ENCODE assay signal across 8 mouse cellular contexts in genomic region chr19:46760375-46761160, GRCm38 (mm10). TPM values are rescaled to one million over a fixed set of nuclear protein-coding genes. Genes with fewer than 3 reads are reported as not detected.
DNase-seq lines count a peak whose midpoint lies in the region; ATAC-seq and TF ChIP-seq lines count a peak whose summit lies in the region.

No protein-coding gene starts in this region.

- WGBS in heart, embryonic 13.5 days: 16% methylated on average over 29 of the region's 29 CpGs
- WGBS in liver, embryonic 13.5 days (ENCODE audit: insufficient replicate concordance): 18% methylated on average over 29 of the region's 29 CpGs
- 18% methylated on average over 29 of the region's 29 CpGs for WGBS in stomach, embryonic 14.5 days

- DNase-seq in adrenal gland, postnatal 4 days (ENCODE audit: low spot score in 2 of 2): peak; percentile 73 to 74
- peak; percentile 92 for DNase-seq in kidney, postnatal 14 days
- DNase-seq in liver, embryonic 13.5 days: peak; percentile 75
- DNase-seq in natural killer cell, adult 2 months (ENCODE audit: low spot score in 2 of 2): peak; percentile 85 to 90

- H3K27ac ChIP-seq in heart, embryonic 13.5 days (replicated peaks): peak overlapping the region; percentile 63; the same call in 1 of the 2 replicates
- peak overlapping the region; percentile 81 for H3K27ac ChIP-seq in liver, embryonic 13.5 days
- no peak overlapping the region for H3K27ac ChIP-seq in stomach, embryonic 14.5 days (ENCODE audit: low read length)

- no peaks in the 10 kb centered on the region for H3K79me3 ChIP-seq in C2C12 (ENCODE audit: low read depth)

- H3K4me1 ChIP-seq in heart, embryonic 13.5 days: peaks cover 29% of the 10 kb centered on the region
- H3K4me1 ChIP-seq in liver, embryonic 13.5 days (replicated peaks): peaks cover 40% of the 10 kb centered on the region
- peaks cover 12% of the 10 kb centered on the region; the same call in 1 of the 2 replicates for H3K4me1 ChIP-seq in stomach, embryonic 14.5 days (ENCODE audit: control insufficient read depth, insufficient read depth, low read length)

- H3ac ChIP-seq in C2C12 (ENCODE audit: control insufficient read depth, insufficient read length, low read depth): no peak overlapping the region

- ATAC-seq in erythroblast, adult 5-6 weeks (replicated peaks; ENCODE audit: low FRiP score, poor library complexity, severe bottlenecking): peak; percentile 50
- peak; percentile 30; the same call in 1 of the 2 replicates for ATAC-seq in heart, embryonic 13.5 days (ENCODE audit: extremely low read depth, insufficient number of reproducible peaks, low FRiP score, low TSS enrichment)
- ATAC-seq in liver, embryonic 13.5 days (ENCODE audit: low read depth): peak; percentile 56
- peak; percentile 54; the same call in 1 of the 2 replicates for ATAC-seq in stomach, embryonic 14.5 days (ENCODE audit: insufficient number of reproducible peaks, insufficient read depth, low FRiP score, low read depth)

- peaks cover 7% of the 10 kb centered on the region for H3K79me2 ChIP-seq in C2C12 (ENCODE audit: control insufficient read depth, insufficient read depth)

- no peak overlapping the region for H3K4me3 ChIP-seq in C2C12 (ENCODE audit: insufficient read depth, poor library complexity, severe bottlenecking)
- peak overlapping the region; percentile 83 for H3K4me3 ChIP-seq in heart, embryonic 13.5 days
- peak overlapping the region; percentile 96 for H3K4me3 ChIP-seq in liver, embryonic 13.5 days (replicated peaks)
- H3K4me3 ChIP-seq in stomach, embryonic 14.5 days (ENCODE audit: low read depth, low read length): peak overlapping the region; percentile 63

- H3K36me3 ChIP-seq in C2C12 (ENCODE audit: control insufficient read depth, insufficient read depth): no peaks in the 10 kb centered on the region
- H3K36me3 ChIP-seq in heart, embryonic 13.5 days: no peaks in the 10 kb centered on the region
- no peaks in the 10 kb centered on the region for H3K36me3 ChIP-seq in liver, embryonic 13.5 days
- no peaks in the 10 kb centered on the region for H3K36me3 ChIP-seq in stomach, embryonic 14.5 days (ENCODE audit: control insufficient read depth, insufficient read depth, low read length)

- TF ChIP-seq CTCF in C2C12 (IDR thresholded peaks at IDR 0.05; ENCODE audit: control insufficient read depth, insufficient read depth, insufficient read length): peak; percentile 96

- H3K9ac ChIP-seq in heart, embryonic 13.5 days: peak overlapping the region; percentile 63; the same call in 1 of the 2 replicates
- H3K9ac ChIP-seq in liver, embryonic 13.5 days: peak overlapping the region; percentile 58
- H3K9ac ChIP-seq in stomach, embryonic 14.5 days (replicated peaks; ENCODE audit: low read depth, low read length): no peak overlapping the region

- H3K27me3 ChIP-seq in C2C12 (ENCODE audit: control insufficient read depth, insufficient read depth, insufficient read length): no peaks in the 10 kb centered on the region
- peaks cover 21% of the 10 kb centered on the region; the same call in 1 of the 2 replicates for H3K27me3 ChIP-seq in heart, embryonic 13.5 days (replicated peaks)
- H3K27me3 ChIP-seq in liver, embryonic 13.5 days: peaks cover 57% of the 10 kb centered on the region
- H3K27me3 ChIP-seq in stomach, embryonic 14.5 days (ENCODE audit: control insufficient read depth, insufficient read depth, low read length): no peaks in the 10 kb centered on the region

- H3K9me3 ChIP-seq in heart, embryonic 13.5 days: no peaks in the 10 kb centered on the region
- no peaks in the 10 kb centered on the region for H3K9me3 ChIP-seq in liver, embryonic 13.5 days (replicated peaks)
- no peaks in the 10 kb centered on the region for H3K9me3 ChIP-seq in stomach, embryonic 14.5 days (ENCODE audit: control insufficient read depth, low read depth, low read length)

- H3K4me2 ChIP-seq in heart, embryonic 13.5 days: peak overlapping the region; percentile 100
- H3K4me2 ChIP-seq in liver, embryonic 13.5 days: peak overlapping the region; percentile 100
- H3K4me2 ChIP-seq in stomach, embryonic 14.5 days (replicated peaks; ENCODE audit: low read depth, low read length): peak overlapping the region; percentile 100

TF ChIP-seq in C2C12, 6 proteins besides CTCF, POLR2A, EP300 and RAD21:
- TF ChIP-seq CEBPB (IDR thresholded peaks at IDR 0.05; ENCODE audit: low read depth): no peak
- TF ChIP-seq MYOD1 (IDR thresholded peaks at IDR 0.05; ENCODE audit: control insufficient read depth, insufficient read length, low read depth): no peak
- TF ChIP-seq FOSL1 (IDR thresholded peaks at IDR 0.05; ENCODE audit: insufficient read depth, low read length, poor library complexity, severe bottlenecking): no peak
- TF ChIP-seq MAX (IDR thresholded peaks at IDR 0.05): no peak
- TF ChIP-seq USF1 (IDR thresholded peaks at IDR 0.05; ENCODE audit: low read depth): no peak
- no peak for TF ChIP-seq MYOG (IDR thresholded peaks at IDR 0.05; ENCODE audit: control insufficient read depth, extremely low read depth, insufficient read length)

RNA-seq across cellular contexts. Expression of gene Cnnm2, which starts 0.8 kb away (rescaled TPM):
- 4.1 TPM for polyA plus RNA-seq in C2C12 (2012; fragmentation: generic; extraction: Trizol)
- 10 to 100 TPM; 13.9 to 15.0 TPM for total RNA-seq in adrenal gland, postnatal 4 days (2021)
- 34.0 and 36.6 TPM in 2 replicates for total RNA-seq in erythroblast, adult 5-6 weeks (2015; ENCODE audit: low replicate concordance)
- 51.7 and 58.0 TPM in 2 replicates for total RNA-seq in erythroblast, adult 5-6 weeks (2017; ENCODE audit: low replicate concordance)
- 2.4 and 2.5 TPM in 2 replicates for polyA plus RNA-seq in heart, embryonic 13.5 days (2015; fragmentation: Nextera tagmentation; extraction: Ambion mirVana)
- polyA plus RNA-seq in liver, embryonic 13.5 days (2015; fragmentation: Nextera tagmentation; extraction: Ambion mirVana): 1.2 and 1.7 TPM in 2 replicates
- polyA plus RNA-seq in stomach, embryonic 14.5 days (2014; fragmentation: Nextera tagmentation; extraction: Ambion mirVana): 2.5 and 4.1 TPM in 2 replicates

RNA-seq across cellular contexts. Expression of gene As3mt, which starts 53.3 kb away (rescaled TPM):
- 0.74 TPM for polyA plus RNA-seq in C2C12 (2012; fragmentation: generic; extraction: Trizol)
- 10 to 100 TPM; 64.6 to 73.2 TPM for total RNA-seq in adrenal gland, postnatal 4 days (2021)
- 2.9 TPM in 2 replicates for total RNA-seq in erythroblast, adult 5-6 weeks (2015; ENCODE audit: low replicate concordance)
- total RNA-seq in erythroblast, adult 5-6 weeks (2017; ENCODE audit: low replicate concordance): 4.2 and 5.9 TPM in 2 replicates
- 49.1 and 52.8 TPM in 2 replicates for polyA plus RNA-seq in heart, embryonic 13.5 days (2015; fragmentation: Nextera tagmentation; extraction: Ambion mirVana)
- 17.7 and 20.4 TPM in 2 replicates for polyA plus RNA-seq in liver, embryonic 13.5 days (2015; fragmentation: Nextera tagmentation; extraction: Ambion mirVana)
- 23.2 and 26.9 TPM in 2 replicates for polyA plus RNA-seq in stomach, embryonic 14.5 days (2014; fragmentation: Nextera tagmentation; extraction: Ambion mirVana)

Comparison
In these comparisons a context has a peak if more than half of its experiments do, and no peak if none do; other contexts are left out.
1. RNA of gene As3mt, which starts 53.3 kb away (polyA plus RNA-seq): 49.1 to 52.8 TPM in heart, embryonic 13.5 days, 23.2 to 26.9 TPM in stomach, embryonic 14.5 days and 17.7 to 20.4 TPM in liver, embryonic 13.5 days; 0.74 TPM in C2C12 (single experiment); every median in the first group is over 10 times any median in the second.
2. Peak in every context shown above with its lines, with median percentiles within 50 percentile points of each other: DNase-seq, ATAC-seq and H3K4me2 ChIP-seq.